Mouse (Mus musculus) T-cell, adult 2 months (primary cell): Measurements from ENCODE around the gene Nipbl.
"Not testable (repeated sequence)": the region's sequence is repeated elsewhere in the genome, so short reads cannot be mapped to it uniquely, and the experiment has no call there.

Experiments
- DNase-seq: peaks from one replicate; pipeline ENCODE4 v3.0.0; 2022; ENCODE audit warnings: low spot score

Nipbl gene

DNA sequence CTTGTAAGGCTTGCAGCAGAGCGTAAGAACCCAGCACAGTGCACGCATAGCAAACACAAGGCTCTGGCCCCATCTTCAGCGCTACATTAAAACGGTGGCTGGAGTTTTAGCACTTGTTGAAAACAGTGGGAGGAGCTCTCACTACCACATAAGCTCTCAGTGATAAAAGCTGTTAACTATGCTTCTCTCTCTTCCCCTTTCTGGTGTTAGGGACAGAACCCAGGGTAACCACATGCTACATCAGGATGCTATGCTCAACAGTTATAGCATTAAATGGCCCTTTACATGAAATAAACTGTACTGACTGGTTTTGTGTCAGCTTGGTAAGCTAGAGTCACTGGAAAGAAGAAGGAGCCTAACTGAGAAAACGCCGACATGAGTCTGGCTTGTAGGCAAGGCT lies 150.1 kb downstream of the Nipbl start:
- no peak for DNase-seq

DNA sequence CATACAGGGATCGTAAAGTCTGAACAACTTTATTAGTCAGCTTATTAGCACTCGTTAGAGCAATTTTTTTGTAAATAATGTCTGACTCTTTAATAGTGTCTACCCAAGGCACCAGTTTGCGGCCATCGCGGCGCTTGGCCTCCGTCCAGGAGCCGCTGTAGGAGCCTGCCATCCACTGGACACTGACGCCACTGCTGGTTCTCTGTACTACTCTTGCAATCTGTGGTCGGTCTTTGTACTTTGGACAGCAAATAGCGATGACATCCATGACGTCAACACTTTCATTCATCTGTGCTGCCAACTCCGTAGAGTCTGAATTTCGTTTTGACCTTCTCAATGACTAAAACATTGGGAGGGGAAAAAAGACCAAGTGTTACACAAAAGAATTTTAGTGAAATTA lies 153.0 kb downstream of the Nipbl start:
- no peak for DNase-seq

DNA sequence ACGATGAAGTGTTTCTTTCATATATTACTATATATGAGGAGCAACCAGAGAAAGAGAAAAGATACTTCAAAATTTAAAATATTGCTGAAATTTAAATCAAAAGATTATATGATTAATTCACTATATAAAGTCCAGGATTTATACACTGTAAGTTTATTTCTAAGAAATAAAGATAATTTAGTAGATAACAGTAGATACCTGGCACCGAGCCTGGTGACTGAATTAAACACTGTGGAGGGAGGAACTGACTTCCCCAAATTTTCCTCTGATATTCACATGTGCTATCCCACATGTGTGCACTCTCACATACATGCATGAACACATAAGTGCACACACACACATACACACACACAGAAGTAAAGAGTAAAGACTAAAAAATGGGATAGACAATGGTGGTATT lies 162.1 kb downstream of the Nipbl start:
- no peak for DNase-seq

DNA sequence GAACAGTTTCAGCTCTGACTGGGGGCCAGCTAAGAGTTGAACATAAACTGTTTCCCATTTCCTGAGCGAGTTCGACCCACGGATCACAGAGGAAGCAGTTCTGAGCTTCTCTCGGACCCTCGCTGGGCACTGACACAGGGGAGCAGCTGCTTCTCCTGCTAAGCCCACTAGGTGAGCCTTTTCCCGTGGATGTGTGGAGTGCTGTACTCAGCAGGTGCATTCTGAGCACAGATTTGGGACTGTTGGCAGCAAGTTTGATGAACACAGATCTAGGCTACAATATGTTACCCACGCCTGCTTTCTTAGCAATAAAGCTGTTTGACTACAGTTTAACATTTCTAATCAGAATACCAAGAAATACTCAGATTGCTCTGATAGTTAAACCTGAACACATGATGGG lies 162.6 kb downstream of the Nipbl start:
- no peak for DNase-seq

DNA sequence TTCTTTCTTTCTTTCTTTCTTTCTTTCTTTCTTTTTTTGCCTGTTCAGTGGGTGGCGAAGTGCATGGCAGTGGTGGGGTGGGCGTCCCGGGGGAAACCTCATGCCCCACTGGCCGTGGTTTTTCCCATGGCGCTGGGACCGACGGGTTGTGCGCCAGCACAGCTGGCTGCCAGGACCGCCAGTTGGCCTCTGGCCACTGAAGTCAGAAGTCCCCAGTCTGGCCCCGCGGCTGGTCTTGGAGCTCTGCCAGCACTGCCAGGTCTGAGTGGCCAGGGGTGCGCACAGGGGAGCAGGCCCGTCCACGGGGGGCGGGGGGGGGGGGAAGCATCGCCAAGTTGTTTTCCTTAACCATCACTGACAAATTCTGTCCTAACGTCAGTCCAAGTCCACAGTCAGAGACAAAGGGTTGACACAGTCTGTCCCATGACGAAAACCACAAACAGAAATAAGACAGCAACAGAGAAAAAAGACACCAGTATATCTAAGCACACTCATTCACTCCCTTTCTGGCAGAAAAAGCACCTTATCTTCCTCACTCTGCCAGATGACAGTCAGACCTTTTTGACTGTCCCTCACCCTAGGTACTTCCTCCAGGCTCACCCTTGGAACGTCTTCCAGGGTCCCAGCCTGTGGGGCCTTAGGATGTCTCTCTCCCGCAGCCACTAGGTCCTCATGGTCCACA lies 164.2 kb downstream of the Nipbl start:
- DNase-seq: peak; percentile 17

DNA sequence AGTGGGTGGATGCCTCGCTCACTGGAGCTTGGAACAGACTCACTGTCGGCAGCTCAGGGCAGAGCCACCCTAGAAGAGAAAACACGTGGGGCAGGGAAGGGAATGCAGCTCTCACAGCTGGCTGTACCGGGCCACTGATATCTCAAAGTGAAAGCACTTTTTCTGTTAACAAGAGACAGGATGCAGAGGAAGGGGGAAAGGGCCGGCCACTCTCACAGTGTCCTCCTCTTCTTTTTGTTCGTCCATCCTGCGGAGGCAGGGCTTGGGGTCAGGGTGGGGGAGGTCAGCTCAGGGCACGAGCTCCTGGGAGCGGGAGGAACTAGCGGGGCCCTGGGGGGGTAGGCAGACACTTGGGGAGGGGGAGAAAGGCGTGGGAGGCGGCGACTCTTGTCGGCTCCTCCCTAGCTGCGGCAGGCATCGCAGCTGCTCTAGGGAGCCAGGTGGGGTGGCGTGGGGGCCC lies 164.9 kb downstream of the Nipbl start:
- peak; percentile 48 for DNase-seq

DNA sequence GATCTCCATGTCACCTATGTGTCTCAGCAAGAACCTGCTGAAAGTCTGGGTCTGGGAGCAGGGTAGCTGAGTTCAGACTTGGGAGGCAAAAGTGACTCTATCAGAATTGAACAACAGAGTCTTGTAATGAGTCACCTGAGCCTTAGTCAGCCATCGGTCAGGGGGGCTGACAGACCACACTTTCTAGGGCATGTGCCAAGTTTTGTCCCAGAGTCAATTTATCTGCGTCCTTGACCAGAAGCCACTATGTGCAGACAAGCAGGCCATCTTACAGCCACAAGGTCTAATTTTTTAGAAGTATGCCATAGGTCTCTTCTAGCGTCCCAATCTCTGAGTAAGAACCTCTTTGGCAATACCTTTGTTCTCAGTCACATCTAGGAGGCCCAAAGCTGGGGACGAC lies 166.3 kb downstream of the Nipbl start:
- DNase-seq: not testable (repeated sequence)

DNA sequence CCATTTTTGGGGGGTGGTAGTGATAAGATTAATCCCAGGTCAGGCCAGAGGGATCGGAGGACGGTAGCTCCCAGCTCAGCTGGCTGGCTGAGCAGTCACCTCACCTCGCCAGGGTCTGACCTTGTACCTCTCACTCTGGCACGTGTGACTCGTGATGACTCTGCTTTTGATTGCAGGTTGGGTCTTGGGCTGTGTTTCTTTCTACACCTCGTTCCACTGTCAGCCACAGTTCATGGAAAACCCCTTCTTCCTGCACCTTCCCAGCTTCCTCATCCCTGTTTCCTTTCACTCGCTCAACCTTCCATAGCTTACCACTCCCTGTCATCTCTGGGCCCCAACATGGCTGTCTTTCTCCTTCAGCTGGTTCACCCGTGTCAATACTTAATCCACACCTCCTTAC lies 172.3 kb downstream of the Nipbl start:
- no peak for DNase-seq

DNA sequence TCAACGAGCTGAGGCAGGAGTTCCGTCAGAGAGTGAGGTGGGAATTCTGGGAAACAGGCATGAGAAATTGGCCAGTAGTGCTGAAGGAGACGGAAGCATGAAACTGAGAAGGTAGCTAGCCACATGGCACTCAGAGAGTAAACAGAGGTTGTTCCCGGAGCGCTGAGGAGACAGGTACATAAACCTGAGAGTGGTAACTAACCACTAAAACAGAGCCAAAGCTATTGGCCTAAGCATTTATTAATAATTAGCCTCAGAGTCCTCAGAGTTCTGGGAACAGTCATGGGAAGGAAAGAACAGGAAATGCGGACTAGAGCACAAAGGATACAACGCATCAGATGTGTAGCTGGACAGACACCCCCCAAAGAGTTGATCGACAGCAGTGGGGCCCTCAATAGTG lies 176.0 kb downstream of the Nipbl start:
- DNase-seq: no peak

DNA sequence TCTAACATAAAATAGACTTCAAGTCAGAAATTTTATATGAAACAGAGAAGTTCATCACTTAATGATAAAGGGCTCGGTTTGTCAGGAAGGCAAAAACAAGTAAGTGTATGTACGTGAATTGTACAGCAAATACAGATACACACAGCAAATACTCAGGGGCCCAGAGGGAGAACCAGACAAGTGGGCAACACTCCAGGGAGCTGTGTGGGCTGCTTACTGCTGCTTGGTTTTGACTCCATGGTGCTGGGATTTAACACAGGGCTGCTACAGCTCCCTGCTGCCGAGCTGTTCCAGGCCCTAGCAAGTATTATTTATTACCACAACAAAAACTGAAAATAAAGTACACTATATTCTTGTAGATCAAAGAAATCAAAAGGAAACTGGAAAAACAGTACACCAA lies 177.1 kb downstream of the Nipbl start:
- no peak for DNase-seq

DNA sequence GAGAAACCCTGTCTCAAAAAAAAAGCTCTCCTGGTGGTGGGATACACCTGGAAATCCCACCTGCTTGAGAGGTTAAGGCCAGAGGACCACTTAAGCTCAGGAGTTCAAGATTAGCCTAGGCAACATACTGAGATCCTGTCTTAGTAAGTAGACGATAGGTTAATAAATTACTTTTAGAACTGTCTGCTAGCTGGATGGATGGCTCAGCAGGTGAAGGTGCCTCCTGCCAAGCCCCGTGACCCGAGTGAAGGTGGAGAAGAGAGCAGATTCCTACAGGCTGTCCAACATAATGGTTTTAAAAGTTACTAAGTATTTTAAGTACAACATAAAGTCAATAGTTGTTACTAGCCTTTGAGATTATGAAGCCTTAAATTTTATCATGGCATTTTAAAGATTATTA lies 178.3 kb downstream of the Nipbl start:
- no peak for DNase-seq
